Mouse (Mus musculus): Measurements from ENCODE around the gene Hnrnpc.

GRCm38 (mm10) chr14:52043446-52043845 lies 60.4 kb downstream of the Hnrnpc start:
- no peak for TF ChIP-seq CTCF (IDR thresholded peaks at IDR 0.05)
- no peak for TF ChIP-seq EP300 (IDR thresholded peaks at IDR 0.05)

Data from lung, postnatal 0 days (tissue).